Mouse (Mus musculus) urinary bladder, postnatal 0 days (tissue): ENCODE data around the gene Ppp2r5e. TPM values are rescaled to one million over a fixed set of nuclear protein-coding genes. Genes with fewer than 3 reads are reported as not detected.

Experiments
- polyA plus RNA-seq: library from polyadenylated mRNA; unstranded; fragments of >200 nt; fragmentation: Nextera tagmentation; extraction: Ambion mirVana; gene quantifications from 2 replicates; pipeline ENCODE4 v1.2.1, GENCODE M21; 2015

The Ppp2r5e gene
- 7.6 and 9.6 TPM in 2 replicates for polyA plus RNA-seq

DNA sequence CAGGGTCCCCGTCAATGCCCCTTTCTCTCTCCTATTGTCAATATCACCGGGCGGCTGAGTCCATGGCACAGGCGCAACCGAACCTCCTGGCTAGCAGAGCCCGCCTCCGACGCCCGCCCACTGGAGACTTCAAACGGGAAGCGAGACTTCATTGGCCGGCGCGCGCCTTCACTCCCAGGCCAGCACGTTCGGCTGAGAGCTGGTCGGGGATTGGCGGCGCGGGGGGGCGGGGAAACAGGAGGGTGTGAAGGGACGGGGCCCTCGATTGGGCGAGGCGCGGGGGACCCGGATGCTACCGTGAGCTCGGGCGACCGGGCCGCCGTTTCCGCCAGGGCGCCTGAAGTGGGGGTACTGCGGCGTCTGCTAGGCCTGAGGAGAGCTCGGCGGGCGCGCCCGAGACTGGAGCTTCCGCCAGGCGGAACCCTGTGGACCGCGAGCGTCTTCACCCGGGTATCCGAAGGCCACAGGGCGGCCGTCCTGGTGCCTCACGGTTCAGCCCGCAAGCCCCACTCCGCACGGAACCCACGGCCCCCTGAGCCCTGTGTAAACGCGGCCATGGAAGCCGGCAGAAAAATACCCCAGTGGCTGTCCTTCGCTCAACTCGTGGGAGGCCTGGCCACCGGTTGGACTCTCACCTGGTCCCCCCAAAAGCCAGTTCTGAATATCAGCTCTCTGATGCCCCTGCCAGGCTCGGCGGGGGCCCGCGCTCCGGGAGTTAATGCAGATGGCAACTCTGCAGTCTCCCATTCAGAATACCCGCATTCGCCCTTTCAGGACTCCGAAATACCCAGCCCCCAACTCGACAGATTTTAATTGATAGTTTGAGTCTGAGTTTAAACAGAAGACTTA lies at the start of gene Ppp2r5e:
Gene Ppp2r5e (minus strand): TSS at position 92 of the 849 bp plus-strand sequence.

DNA sequence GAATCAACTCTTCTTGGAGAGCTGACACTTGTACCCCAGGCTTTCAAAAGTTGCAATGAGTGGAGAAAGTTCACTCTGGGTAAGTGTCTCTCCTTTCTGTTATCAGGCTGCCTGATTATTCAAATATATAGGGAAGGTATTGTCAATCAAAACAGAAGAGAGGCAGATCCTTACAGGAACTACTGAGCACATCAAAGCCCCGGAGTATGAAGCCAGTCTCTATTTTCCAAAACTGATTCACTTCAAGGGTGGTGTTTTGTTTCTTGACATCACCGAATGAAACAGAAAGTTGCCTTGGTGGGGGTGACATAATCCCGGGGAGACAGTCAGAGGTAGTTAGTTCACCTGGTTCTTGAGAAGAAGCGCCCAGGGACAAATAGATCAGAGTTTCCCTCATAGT lies 179.4 kb downstream of the Ppp2r5e start, which contains the start of gene Gphb5:
Gene Gphb5 (minus strand): TSS at position 101 of the 400 bp plus-strand sequence.

Other genes starting within 250 kb of the Ppp2r5e start
- 0.07 TPM in 1 of 2 replicates, not detected in the other for gene Gphb5, start 179.5 kb downstream of the Ppp2r5e start, polyA plus RNA-seq
- gene Wdr89, start 73.3 kb upstream of the Ppp2r5e start, polyA plus RNA-seq = 6.0 and 6.8 TPM in 2 replicates
- gene Sgpp1, start 139.5 kb upstream of the Ppp2r5e start, polyA plus RNA-seq = 17.1 and 19.5 TPM in 2 replicates
- 27.7 and 29.3 TPM in 2 replicates for gene Syne2, start 221.9 kb upstream of the Ppp2r5e start, polyA plus RNA-seq